Mouse (Mus musculus): Measurements from ENCODE around the gene Usp49. TPM values are rescaled to one million over a fixed set of nuclear protein-coding genes. Genes with fewer than 3 reads are reported as not detected.
"Not testable (repeated sequence)": the region's sequence is repeated elsewhere in the genome, so short reads cannot be mapped to it uniquely, and the experiment has no call there.

Usp49 gene
- total RNA-seq (2021) = 1 to 10 TPM; 1.4 to 3.7 TPM
- long read RNA-seq, experiment 1 = 0 reads
- long read RNA-seq, experiment 2, partial matches to known transcripts = 0 of 1 reads
- long read RNA-seq, experiment 2, other reads (novel, unspliced or antisense) = 1 of 1 reads

- DNase-seq = no peak
Measured at GRCm38 (mm10) chr17:47630678-47631065, at the start of gene Usp49. Gene Usp49, plus strand, starts transcription at chr17:47630690.

GRCm38 (mm10) chr17:47580962-47581361 is 49.5 kb upstream of the Usp49 start:
- DNase-seq = no peak

GRCm38 (mm10) chr17:47588517-47588916 is 42.0 kb upstream of the Usp49 start:
- DNase-seq = no peak

GRCm38 (mm10) chr17:47591073-47591472 is 39.4 kb upstream of the Usp49 start:
- DNase-seq = no peak

- DNase-seq = peak; percentile 96 to 97
Measured at GRCm38 (mm10) chr17:47593215-47593853, 37.2 kb upstream of the Usp49 start.

- DNase-seq = peak in 1 of 2 experiments; percentile 73
Measured at GRCm38 (mm10) chr17:47593854-47594182, 36.7 kb upstream of the Usp49 start.

- peak; percentile 62 to 73 for DNase-seq
Measured at GRCm38 (mm10) chr17:47594183-47594968, 36.1 kb upstream of the Usp49 start.

GRCm38 (mm10) chr17:47594969-47595247 is 35.6 kb upstream of the Usp49 start:
- DNase-seq = no peak

- peak; percentile 66 to 87 for DNase-seq
Measured at GRCm38 (mm10) chr17:47595248-47596161, 35.0 kb upstream of the Usp49 start.

GRCm38 (mm10) chr17:47596162-47596838 is 34.2 kb upstream of the Usp49 start:
- DNase-seq = peak in 1 of 2 experiments; percentile 42

GRCm38 (mm10) chr17:47596839-47597164 is 33.7 kb upstream of the Usp49 start:
- DNase-seq = peak in 1 of 2 experiments; percentile 34

- DNase-seq = no peak
Measured at GRCm38 (mm10) chr17:47597261-47597660, 33.2 kb upstream of the Usp49 start.

- peak; percentile 47 to 59 for DNase-seq
Measured at GRCm38 (mm10) chr17:47597838-47598579, 32.5 kb upstream of the Usp49 start.

- not testable (repeated sequence) for DNase-seq
Measured at GRCm38 (mm10) chr17:47598580-47599304, 31.7 kb upstream of the Usp49 start.

- DNase-seq = peak; percentile 37 to 76
Measured at GRCm38 (mm10) chr17:47599511-47600297, 30.8 kb upstream of the Usp49 start.

- DNase-seq = no peak
Measured at GRCm38 (mm10) chr17:47600601-47601388, 29.7 kb upstream of the Usp49 start.

- no peak for DNase-seq
Measured at GRCm38 (mm10) chr17:47601389-47601755, 29.1 kb upstream of the Usp49 start.

- no peak for DNase-seq
Measured at GRCm38 (mm10) chr17:47602289-47602688, 28.2 kb upstream of the Usp49 start.

GRCm38 (mm10) chr17:47606220-47606619 is 24.3 kb upstream of the Usp49 start:
- no peak for DNase-seq

Measured in heart, adult 18-20 months (tissue).